Mouse (Mus musculus) CH12F3 (cell line): ENCODE data around the gene Cyp2c70.
"Not testable (repeated sequence)": the region's sequence is repeated elsewhere in the genome, so short reads cannot be mapped to it uniquely, and the experiment has no call there.

Experiments used
- in situ Hi-C: fragments of 300-500 bp; cut with MboI; formaldehyde crosslinking; loops from 2 replicates; pipeline ENCODE4 v1.14.3; 2020; ENCODE audit warnings: low sequenced_read_pairs

Cyp2c70 gene

GRCm38 (mm10) chr19:40187160-40187559 is at the start of gene Cyp2c70:
Cyp2c70 (minus strand) TSS chr19:40187333.
- in situ Hi-C loops, result no loop called here

GRCm38 (mm10) chr19:40232560-40232959 is 45.4 kb upstream of the Cyp2c70 start:
- in situ Hi-C loops, result loop anchor here (25.0 kb wide), 1 partner anchor 1245 kb away; no protein-coding TSS in a partner anchor

GRCm38 (mm10) chr19:40231825-40232541 is 44.9 kb upstream of the Cyp2c70 start:
- in situ Hi-C loops, result loop anchor here (25.0 kb wide), 1 partner anchor 1245 kb away; no protein-coding TSS in a partner anchor

- in situ Hi-C loops, result loop anchor here (25.0 kb wide), 1 partner anchor 1244 kb away; no protein-coding TSS in a partner anchor
These were observed 44.1 kb upstream of the Cyp2c70 start for GRCm38 (mm10) chr19:40231074-40231738.

GRCm38 (mm10) chr19:40226516-40227151 is 39.5 kb upstream of the Cyp2c70 start:
- in situ Hi-C loops, result loop anchor here (25.0 kb wide), 1 partner anchor 1239 kb away; no protein-coding TSS in a partner anchor

GRCm38 (mm10) chr19:40225761-40226110 is 38.6 kb upstream of the Cyp2c70 start:
- in situ Hi-C loops, result loop anchor here (25.0 kb wide), 1 partner anchor 1238 kb away; no protein-coding TSS in a partner anchor

- in situ Hi-C loops, result loop anchor here (25.0 kb wide), 1 partner anchor 1238 kb away; no protein-coding TSS in a partner anchor
These were observed 38.1 kb upstream of the Cyp2c70 start for GRCm38 (mm10) chr19:40225102-40225760.

- in situ Hi-C loops, result not testable (repeated sequence)
These were observed 35.2 kb upstream of the Cyp2c70 start for GRCm38 (mm10) chr19:40222307-40222706.

- in situ Hi-C loops, result no loop called here
These were observed 33.7 kb upstream of the Cyp2c70 start for GRCm38 (mm10) chr19:40220878-40221277.

GRCm38 (mm10) chr19:40202947-40203346 is 15.8 kb upstream of the Cyp2c70 start:
- in situ Hi-C loops, result not testable (repeated sequence)

- in situ Hi-C loops, result no loop called here
These were observed 3.5 kb upstream of the Cyp2c70 start for GRCm38 (mm10) chr19:40190596-40190995.

- in situ Hi-C loops, result no loop called here
These were observed 3.5 kb downstream of the Cyp2c70 start for GRCm38 (mm10) chr19:40183600-40183999.

- in situ Hi-C loops, result no loop called here
These were observed 8.8 kb downstream of the Cyp2c70 start for GRCm38 (mm10) chr19:40178311-40178710.

GRCm38 (mm10) chr19:40168391-40168790 is 18.7 kb downstream of the Cyp2c70 start:
- in situ Hi-C loops, result not testable (repeated sequence)

- in situ Hi-C loops, result not testable (repeated sequence)
These were observed 60.1 kb downstream of the Cyp2c70 start for GRCm38 (mm10) chr19:40126996-40127395.

- in situ Hi-C loops, result not testable (repeated sequence)
These were observed 62.0 kb downstream of the Cyp2c70 start for GRCm38 (mm10) chr19:40125165-40125564.

GRCm38 (mm10) chr19:40119624-40120023 is 67.5 kb downstream of the Cyp2c70 start:
- in situ Hi-C loops, result not testable (repeated sequence)
